12 mouse cellular contexts compared by ENCODE assay signal in genomic region chr5:114213183-114213582, GRCm38 (mm10).
DNase-seq lines count a peak whose midpoint lies in the region; ATAC-seq and TF ChIP-seq lines count a peak whose summit lies in the region.
"Had no signal": no experiment of that assay in that cellular context is flagged by ENCODE, and none has a peak within 500 bp of the region (broad histone marks: within the 10 kb centered on the region; RNA-seq: fewer than 3 reads in every experiment).

No protein-coding gene starts in this region.

- no peak overlapping the region for H3K27ac ChIP-seq in bone marrow, adult 2 months (ENCODE audit: control insufficient read depth, insufficient read depth, low read depth, low read length, poor library complexity)
- no peak overlapping the region for H3K27ac ChIP-seq in liver, embryonic 14.5 days
- H3K27ac ChIP-seq: limb, embryonic 13.5 days; midbrain, embryonic 10.5 days had no signal

- 10% methylated on average over 10 of the region's 10 CpGs for WGBS in bone marrow, adult 2 months
- WGBS in liver, embryonic 14.5 days (ENCODE audit: insufficient replicate concordance) = 10% methylated on average over 10 of the region's 10 CpGs

- peak overlapping the region; percentile 22 for H3K4me2 ChIP-seq in liver, embryonic 14.5 days (ENCODE audit: low read depth)
- H3K4me2 ChIP-seq: heart, embryonic 11.5 days; limb, embryonic 13.5 days had no signal

- no peaks in the 10 kb centered on the region for H3K27me3 ChIP-seq in liver, embryonic 14.5 days (ENCODE audit: control insufficient read depth, insufficient read depth, low read length)
- no peaks in the 10 kb centered on the region for H3K27me3 ChIP-seq in splenic B cell, adult 2 months (ENCODE audit: control insufficient read depth, insufficient read depth, low read length, poor library complexity, severe bottlenecking)
- H3K27me3 ChIP-seq: limb, embryonic 13.5 days had no signal

- no peak for TF ChIP-seq CTCF in bone marrow, adult 2 months (IDR thresholded peaks at IDR 0.05; ENCODE audit: control insufficient read depth, insufficient read depth, low read length)
- no peak for TF ChIP-seq CTCF in liver, embryonic 14.5 days (IDR thresholded peaks at IDR 0.05; ENCODE audit: low read depth)

- no peak overlapping the region for H3K9ac ChIP-seq in liver, embryonic 14.5 days (replicated peaks)
- H3K9ac ChIP-seq: limb, embryonic 13.5 days had no signal

- ATAC-seq in liver, embryonic 14.5 days (ENCODE audit: insufficient read depth) = peak; percentile 77

- TF ChIP-seq EP300 in liver, embryonic 14.5 days (IDR thresholded peaks at IDR 0.05; ENCODE audit: low read depth) = 0 out of 2 replicates have a peak, but pooled peaks have one; percentile 16

- TF ChIP-seq POLR2A in bone marrow, adult 2 months (IDR thresholded peaks at IDR 0.05; ENCODE audit: borderline replicate concordance, control insufficient read depth, low read depth, low read length) = no peak

- no peaks in the 10 kb centered on the region; the same call in 1 of the 2 replicates for H3K4me1 ChIP-seq in bone marrow, adult 2 months (ENCODE audit: control insufficient read depth, insufficient read depth, low read length)
- H3K4me1 ChIP-seq in liver, embryonic 14.5 days (replicated peaks; ENCODE audit: control insufficient read depth in 2 of 2, insufficient read depth in 2 of 2, low read length in 1 of 2) = peaks cover 7 to 8% of the 10 kb centered on the region in 2 experiments; a peak in 3 of 4 replicates
- H3K4me1 ChIP-seq: limb, embryonic 13.5 days; midbrain, embryonic 10.5 days had no signal

- H3K9me3 ChIP-seq in liver, embryonic 14.5 days (ENCODE audit: control insufficient read depth, low read length) = no peaks in the 10 kb centered on the region
- H3K9me3 ChIP-seq: limb, embryonic 13.5 days; midbrain, embryonic 10.5 days had no signal

- H3K36me3 ChIP-seq in liver, embryonic 14.5 days (replicated peaks; ENCODE audit: control insufficient read depth, insufficient read depth, low read depth) = no peaks in the 10 kb centered on the region
- H3K36me3 ChIP-seq in splenic B cell, adult 2 months (ENCODE audit: control insufficient read depth, insufficient read depth, low read length, poor library complexity, severe bottlenecking) = no peaks in the 10 kb centered on the region
- H3K36me3 ChIP-seq: limb, embryonic 13.5 days; midbrain, embryonic 10.5 days had no signal

- DNase-seq in CD4-positive, CD25-positive, alpha-beta regulatory T cell, adult 2 months (ENCODE audit: low read depth, low spot score) = peak; percentile 72
- DNase-seq in liver, embryonic 14.5 days (ENCODE audit: low read depth in 3 of 3, low spot score in 3 of 3) = peak; percentile 40 to 53 (median 48)
- peak; percentile 8 for DNase-seq in splenic B cell, adult 2 months (ENCODE audit: low read depth, low spot score)
- no peak for DNase-seq in layer of hippocampus, postnatal 36 days
- no peak for DNase-seq in embryo, embryonic 11 days
- no peak for DNase-seq in MN1 (ENCODE audit: low spot score)
- DNase-seq in urinary bladder, adult 2 months (ENCODE audit: low spot score) = no peak
- DNase-seq: cerebellum, adult 18-20 months had no signal

- H3K4me3 ChIP-seq in bone marrow, adult 2 months (replicated peaks; ENCODE audit: control insufficient read depth, low read depth, low read length) = peak overlapping the region; percentile 12
- no peak overlapping the region for H3K4me3 ChIP-seq in liver, embryonic 14.5 days (ENCODE audit: insufficient read depth in 1 of 2, low read depth in 2 of 2, low read length in 2 of 2)
- H3K4me3 ChIP-seq: limb, embryonic 13.5 days; midbrain, embryonic 10.5 days had no signal

Comparison
In these comparisons a context has a peak if more than half of its experiments do, and no peak if none do; other contexts are left out.
1. DNase-seq: peak in CD4-positive, CD25-positive, alpha-beta regulatory T cell, adult 2 months (single experiment), liver, embryonic 14.5 days (3 of 3) and splenic B cell, adult 2 months (single experiment); none in layer of hippocampus, postnatal 36 days (0 of 2), embryo, embryonic 11 days (single experiment), MN1 (single experiment) and urinary bladder, adult 2 months (single experiment).